Mouse (Mus musculus) adrenal gland (tissue): ENCODE results near the gene Pisd.
"Not testable (repeated sequence)": the region's sequence is repeated elsewhere in the genome, so short reads cannot be mapped to it uniquely, and the experiment has no call there.

Experiments used
- intact Hi-C: fragments of 180-260 bp; cut with DNase I; formaldehyde crosslinking; loops from one replicate; pipeline ENCODE4 v1.15.1; 2025

Gene Pisd

GRCm38 (mm10) chr5:32747650-32748375 is 37.6 kb downstream of the Pisd start:
- intact Hi-C loops = loop anchor here (2.0 kb wide), 1 partner anchor 33 kb away; no protein-coding TSS in a partner anchor

- intact Hi-C loops = loop anchor here (2.0 kb wide), 1 partner anchor 31 kb away; no protein-coding TSS in a partner anchor
Observed at GRCm38 (mm10) chr5:32745705-32746655, 39.5 kb downstream of the Pisd start.

- intact Hi-C loops = no loop called here
Observed at GRCm38 (mm10) chr5:32742149-32742548, 43.3 kb downstream of the Pisd start.

GRCm38 (mm10) chr5:32741377-32741776 is 44.1 kb downstream of the Pisd start:
- intact Hi-C loops = not testable (repeated sequence)

- intact Hi-C loops = not testable (repeated sequence)
Observed at GRCm38 (mm10) chr5:32740850-32741249, 44.6 kb downstream of the Pisd start.

DNA sequence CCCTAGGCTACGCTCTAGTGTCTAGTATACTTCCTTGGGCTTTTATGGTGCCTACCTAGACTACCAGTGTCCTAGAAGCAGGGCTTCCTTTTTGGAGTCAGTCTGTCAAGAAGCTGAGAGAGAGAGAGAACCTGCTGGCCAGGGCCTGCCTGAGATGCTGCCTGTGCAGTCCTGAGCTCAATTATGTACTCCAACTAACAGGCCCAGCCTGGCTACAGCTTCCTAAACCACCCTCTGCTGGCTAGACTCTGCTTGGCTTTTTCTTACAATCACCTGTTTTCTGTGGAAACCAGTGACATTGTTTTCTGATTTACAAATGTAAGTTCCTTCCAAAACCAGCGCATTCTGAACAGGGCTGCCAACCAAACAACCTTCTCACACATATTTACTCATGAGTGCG is 45.3 kb downstream of the Pisd start:
- intact Hi-C loops = no loop called here

DNA sequence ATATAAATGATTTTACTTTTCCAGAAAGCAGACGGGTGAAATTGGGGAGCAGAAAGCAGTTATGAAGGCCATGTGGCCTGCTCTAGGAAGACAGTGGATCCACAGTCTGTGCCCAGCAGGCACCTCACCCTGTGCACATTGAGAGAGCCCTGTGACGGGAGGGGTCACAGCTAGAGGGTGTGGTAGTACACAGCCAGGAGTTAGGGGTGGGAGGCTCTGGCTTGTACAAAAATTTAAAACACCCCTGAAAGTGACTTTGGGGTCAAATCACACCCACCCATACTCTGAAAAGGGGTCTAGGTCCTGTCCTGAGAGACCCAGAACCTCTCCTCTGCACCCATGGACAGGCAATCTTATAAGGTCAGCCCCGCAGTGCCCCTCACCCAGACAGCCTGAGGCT is 48.7 kb downstream of the Pisd start:
- intact Hi-C loops = not testable (repeated sequence)

DNA sequence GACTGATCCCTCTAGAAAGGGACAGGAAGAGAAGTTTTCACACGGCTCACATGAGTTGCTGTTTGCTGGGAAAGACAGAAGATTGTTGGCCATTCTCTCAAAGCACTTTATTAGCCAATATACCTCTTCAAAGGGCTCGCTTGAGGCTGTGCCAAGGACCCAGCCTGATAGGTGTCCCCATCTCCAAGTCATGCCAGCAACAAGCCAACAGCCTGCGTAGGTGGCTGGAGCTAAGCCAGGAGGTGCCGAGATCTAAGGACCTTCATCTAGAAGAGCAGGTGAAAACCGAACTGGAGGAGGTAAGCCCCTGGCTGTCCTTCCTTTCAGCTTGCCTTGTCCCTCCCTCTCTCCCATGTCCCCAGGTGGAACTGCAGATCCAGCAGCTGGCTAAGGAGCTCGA is 49.7 kb downstream of the Pisd start:
- intact Hi-C loops = no loop called here

- intact Hi-C loops = not testable (repeated sequence)
Observed at GRCm38 (mm10) chr5:32733892-32734291, 51.6 kb downstream of the Pisd start.

DNA sequence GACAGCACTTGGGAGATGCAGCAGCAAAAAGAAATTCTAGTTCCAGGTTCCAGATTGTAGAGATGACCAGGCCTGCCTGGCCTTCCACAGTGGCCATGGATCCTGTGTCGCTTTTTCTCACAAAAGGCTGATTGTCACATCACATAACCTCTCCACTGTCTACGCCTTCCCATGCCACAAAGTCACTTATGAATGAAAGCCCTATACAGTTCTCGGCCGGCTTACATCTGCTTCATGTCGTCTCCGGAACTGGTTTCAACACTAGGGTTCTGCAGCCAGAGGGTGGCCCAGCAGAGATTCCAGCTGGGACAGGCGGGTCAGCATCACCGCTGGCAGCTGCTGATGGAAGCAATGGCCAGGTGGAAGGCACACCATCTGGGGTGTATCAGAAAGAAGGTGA is 56.6 kb downstream of the Pisd start:
- intact Hi-C loops = no loop called here

GRCm38 (mm10) chr5:32728300-32728699 is 57.1 kb downstream of the Pisd start:
- intact Hi-C loops = no loop called here

DNA sequence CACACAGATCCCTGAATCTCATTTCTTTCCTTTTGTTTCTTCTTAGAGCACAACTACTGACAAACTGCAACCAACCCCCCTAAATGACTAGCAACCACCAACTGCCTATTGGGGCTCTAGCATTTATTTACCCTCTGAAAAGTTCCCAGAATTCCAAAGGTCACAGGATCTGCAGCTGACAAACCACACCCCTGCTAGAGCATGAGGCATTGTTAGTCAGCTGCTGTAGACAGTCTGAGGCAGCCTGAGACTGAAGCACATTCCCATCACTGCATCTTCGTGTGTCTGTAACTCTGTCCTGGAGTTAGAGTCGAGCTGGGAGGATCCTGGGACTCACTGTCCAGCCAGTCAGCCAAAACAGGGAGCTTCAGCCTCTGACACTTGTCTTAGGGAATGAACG is 60.0 kb downstream of the Pisd start:
- intact Hi-C loops = not testable (repeated sequence)

GRCm38 (mm10) chr5:32723981-32724380 is 61.5 kb downstream of the Pisd start:
- intact Hi-C loops = no loop called here

- intact Hi-C loops = not testable (repeated sequence)
Observed at GRCm38 (mm10) chr5:32722711-32723110, 62.7 kb downstream of the Pisd start.

- intact Hi-C loops = no loop called here
Observed at GRCm38 (mm10) chr5:32722263-32722662, 63.2 kb downstream of the Pisd start.

GRCm38 (mm10) chr5:32721316-32721715 is 64.1 kb downstream of the Pisd start:
- intact Hi-C loops = no loop called here

DNA sequence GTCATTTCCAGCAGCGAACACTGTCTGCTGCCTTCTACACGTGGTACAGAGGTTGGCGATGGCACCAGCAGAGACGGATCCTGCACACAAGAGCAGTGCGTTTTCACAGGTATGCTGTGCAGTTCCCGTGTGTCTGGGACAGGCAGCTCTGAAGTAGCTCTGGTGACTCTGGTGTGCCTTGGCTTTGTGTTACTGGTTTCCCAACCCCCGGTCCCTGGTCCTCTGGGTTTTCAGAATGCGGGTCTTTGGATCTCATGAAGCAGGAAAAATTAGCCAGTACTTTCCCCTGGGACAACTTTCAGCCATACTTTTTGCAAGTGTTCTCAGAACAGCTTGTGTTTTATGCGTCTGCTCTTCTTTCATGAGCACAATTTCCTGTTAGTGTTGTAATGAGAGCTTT is 65.0 kb downstream of the Pisd start:
- intact Hi-C loops = no loop called here

DNA sequence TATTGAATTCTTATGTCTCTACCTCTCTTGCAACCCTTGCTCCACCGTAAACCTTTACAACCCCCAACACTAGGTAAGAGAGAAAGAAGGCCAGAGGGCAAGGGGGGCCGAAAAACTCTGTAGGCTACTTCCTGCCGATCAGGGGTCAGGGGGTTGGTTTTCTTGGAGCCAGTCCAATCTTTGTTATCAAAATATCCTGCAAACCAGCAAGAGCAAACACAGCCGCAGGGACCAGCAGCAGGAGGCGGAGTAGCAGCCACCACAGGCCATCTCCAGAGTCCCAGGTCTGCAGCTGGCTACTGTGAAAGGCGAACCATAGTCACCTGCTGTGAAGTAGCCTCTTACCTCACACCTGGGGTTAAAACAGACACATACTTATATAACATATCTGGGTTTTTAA is 66.5 kb downstream of the Pisd start:
- intact Hi-C loops = no loop called here

DNA sequence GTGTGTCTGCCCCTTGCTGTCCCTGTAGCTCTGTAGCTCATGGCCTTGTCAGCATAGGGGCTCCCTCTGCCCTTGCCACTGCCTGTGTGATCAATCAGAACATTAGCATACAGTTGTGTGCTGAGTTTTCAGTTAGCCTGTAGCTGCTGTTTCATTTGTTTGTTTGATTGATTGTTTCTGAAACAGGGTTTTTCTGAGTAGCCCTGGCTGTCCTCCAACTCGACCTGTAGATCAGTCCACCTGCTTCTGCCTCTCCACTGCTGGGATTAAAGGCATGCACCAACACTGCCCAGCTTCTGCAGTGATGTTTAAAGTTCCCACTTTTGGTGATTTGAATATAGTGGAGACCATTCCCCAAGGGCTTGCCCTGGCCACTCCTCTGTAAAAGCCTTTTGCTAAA is 67.7 kb downstream of the Pisd start:
- intact Hi-C loops = no loop called here

DNA sequence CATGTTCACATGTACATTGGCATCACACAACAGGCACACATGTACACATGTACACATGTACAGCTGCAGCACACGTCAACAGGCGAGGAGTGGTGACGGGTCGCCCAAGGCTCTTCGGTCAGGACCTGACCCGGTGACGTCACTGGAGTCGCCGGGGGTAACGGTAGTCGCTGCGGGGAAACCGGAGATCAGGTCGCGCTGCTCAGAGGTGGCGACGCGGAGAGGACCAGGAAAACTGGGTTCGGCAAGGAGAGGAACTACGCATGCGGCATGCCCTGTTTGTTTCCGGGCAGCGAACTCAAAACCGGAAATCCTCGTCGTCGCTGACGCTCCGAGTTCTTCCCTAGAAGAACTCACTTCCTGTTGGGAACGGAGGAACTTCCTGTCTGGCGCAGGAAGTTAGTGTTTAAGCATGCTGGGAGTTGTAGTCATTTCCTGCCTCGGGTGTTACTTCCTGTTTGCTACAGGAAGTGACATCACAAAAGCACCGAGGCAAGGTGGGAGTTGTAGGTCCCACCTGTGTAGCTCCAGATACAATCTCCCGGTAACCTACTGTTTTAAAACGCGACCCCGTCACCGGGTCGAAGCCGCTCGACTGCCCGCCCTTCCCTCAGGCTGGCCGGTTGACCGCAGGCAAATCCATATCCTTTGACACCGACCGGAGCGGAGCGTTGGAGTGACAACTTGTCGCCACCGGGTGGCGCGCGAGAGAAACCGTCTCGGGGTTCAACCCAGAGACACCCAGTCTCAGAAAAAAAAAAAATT is 71.6 kb downstream of the Pisd start:
- intact Hi-C loops = loop anchor here (2.0 kb wide), 1 partner anchor 33 kb away; no protein-coding TSS in a partner anchor

GRCm38 (mm10) chr5:32713042-32713702 is 72.3 kb downstream of the Pisd start:
- intact Hi-C loops = no loop called here
